Mouse (Mus musculus): ENCODE results near the gene Kdm5c. TPM values are rescaled to one million over a fixed set of nuclear protein-coding genes. Genes with fewer than 3 reads are reported as not detected.
A peak's percentile ranks its signal among the peaks of the same experiment; 100 is the strongest.
"Not testable (repeated sequence)": the region's sequence is repeated elsewhere in the genome, so short reads cannot be mapped to it uniquely, and the experiment has no call there.

Gene Kdm5c
- total and polyA plus RNA-seq, 3 experiments: 48.8 to 107 (median 88.8) TPM

DNA sequence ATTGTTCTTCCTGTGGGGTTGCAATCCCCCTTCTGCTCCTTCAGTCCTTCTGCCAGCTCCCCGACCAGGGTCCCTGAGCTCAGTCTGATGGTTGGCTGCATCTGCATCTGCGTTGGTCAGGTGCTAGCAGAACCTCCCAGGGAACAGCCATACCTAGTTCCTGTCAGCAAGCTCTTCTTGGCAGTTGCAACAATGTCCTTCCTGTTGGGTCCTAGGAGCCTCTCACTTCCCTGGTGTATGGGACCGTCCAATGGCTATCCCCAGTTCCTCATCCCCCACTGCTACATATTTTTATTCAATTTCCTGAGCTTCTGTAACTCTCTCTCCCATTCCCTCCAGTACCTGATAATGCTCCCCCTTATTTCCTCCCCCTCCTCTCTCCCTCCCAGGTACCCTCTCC lies 51.9 kb downstream of the Kdm5c start:
- DNase-seq: no peak

GRCm38 (mm10) chrX:152287026-152287425 lies 54.2 kb downstream of the Kdm5c start:
- not testable (repeated sequence) for DNase-seq

GRCm38 (mm10) chrX:152306224-152306623 lies 73.4 kb downstream of the Kdm5c start:
- no peak for DNase-seq

- DNase-seq: no peak
These were observed 74.6 kb downstream of the Kdm5c start for GRCm38 (mm10) chrX:152307371-152307770.

- DNase-seq: peak; percentile 52
These were observed 75.1 kb downstream of the Kdm5c start for GRCm38 (mm10) chrX:152307942-152308341.

GRCm38 (mm10) chrX:152320535-152320934 lies 87.7 kb downstream of the Kdm5c start:
- DNase-seq: no peak

DNA sequence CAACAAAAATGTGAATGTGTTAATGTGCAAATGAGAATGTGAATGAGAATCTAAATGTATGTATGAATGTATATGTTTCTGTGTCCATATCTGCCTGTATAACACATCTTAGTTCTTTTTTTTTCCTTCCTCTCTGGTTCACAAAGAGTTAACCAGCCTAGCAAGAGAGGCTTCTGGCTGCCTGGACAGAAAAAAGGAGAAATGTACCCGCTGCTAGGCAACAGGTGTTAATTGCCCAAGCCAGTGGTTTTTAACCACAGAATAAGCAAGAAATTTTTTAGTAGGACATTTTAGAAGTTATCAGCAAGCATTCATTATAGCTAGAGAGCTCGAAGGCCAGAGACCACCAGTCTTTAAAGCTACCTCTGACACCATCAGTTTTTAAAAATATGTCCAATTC lies 90.0 kb downstream of the Kdm5c start:
- DNase-seq: no peak

- DNase-seq: no peak
These were observed 90.8 kb downstream of the Kdm5c start for GRCm38 (mm10) chrX:152323584-152323983.

Other genes starting within 250 kb of the Kdm5c start
- gene Hsd17b10, start 231.2 kb upstream of the Kdm5c start, total RNA-seq (2021): 100 to 1,000 TPM; 181 to 218 TPM
- gene Hsd17b10, start 231.2 kb upstream of the Kdm5c start, polyA plus RNA-seq (2012; rRNA removed): 60.0 and 61.0 TPM in 2 replicates
- gene Ribc1, start 216.7 kb upstream of the Kdm5c start, total RNA-seq (2021): 1 to 10 TPM; 1.5 to 1.7 TPM
- 0.23 and 0.33 TPM in 2 replicates for gene Ribc1, start 216.7 kb upstream of the Kdm5c start, polyA plus RNA-seq (2012; rRNA removed)
- gene Smc1a, start 216.6 kb upstream of the Kdm5c start, total RNA-seq (2021): 10 to 100 TPM; 50.8 to 56.1 TPM
- gene Smc1a, start 216.6 kb upstream of the Kdm5c start, polyA plus RNA-seq (2012; rRNA removed): 7.9 and 8.1 TPM in 2 replicates
- gene Iqsec2, start 88.8 kb upstream of the Kdm5c start, total RNA-seq (2021): 10 to 100 TPM; 30.4 to 36.2 TPM
- 30.1 and 36.7 TPM in 2 replicates for gene Iqsec2, start 88.8 kb upstream of the Kdm5c start, polyA plus RNA-seq (2012; rRNA removed)
- 10 to 100 TPM in 1 of 2 experiments, 1 to 10 TPM in 1; 9.0 to 12.0 TPM for gene Kantr, start 94.5 kb downstream of the Kdm5c start, total RNA-seq (2021)
- gene Kantr, start 94.5 kb downstream of the Kdm5c start, polyA plus RNA-seq (2012; rRNA removed): 5.1 and 6.5 TPM in 2 replicates
- gene Tspyl2, start 109.4 kb downstream of the Kdm5c start, total RNA-seq (2021): 10 to 100 TPM; 42.2 to 46.3 TPM
- gene Tspyl2, start 109.4 kb downstream of the Kdm5c start, polyA plus RNA-seq (2012; rRNA removed): 37.7 and 41.5 TPM in 2 replicates
- 1 to 10 TPM; 1.6 to 1.8 TPM for gene Gpr173, start 135.7 kb downstream of the Kdm5c start, total RNA-seq (2021)
- gene Gpr173, start 135.7 kb downstream of the Kdm5c start, polyA plus RNA-seq (2012; rRNA removed): 1.3 and 3.3 TPM in 2 replicates

Measured in adrenal gland, adult 2 months (tissue).